Mouse (Mus musculus): Measurements from ENCODE around the gene Larp7. TPM values are rescaled to one million over a fixed set of nuclear protein-coding genes. Genes with fewer than 3 reads are reported as not detected.
A peak's percentile ranks its signal among the peaks of the same experiment; 100 is the strongest.

The Larp7 gene
- polyA plus RNA-seq, 1 experiment from 2014 or later, result 45.9 TPM

- no peaks in the 10 kb centered on the region for H3K36me3 ChIP-seq (ENCODE audit: control insufficient read depth, insufficient read depth, low read length)
Observed at GRCm38 (mm10) chr3:127498197-127498741, 54.9 kb downstream of the Larp7 start.

GRCm38 (mm10) chr3:127492663-127493062 is 60.5 kb downstream of the Larp7 start:
- ATAC-seq (ENCODE audit: insufficient read depth, low FRiP score), result no peak
- Histone ChIP-seq H3K27ac (ENCODE audit: low read length) (no peak overlapping the region), H3K4me2 (ENCODE audit: low read depth, low read length) (no peak overlapping the region), H3K4me3 (replicated peaks; ENCODE audit: low read length) (no peak overlapping the region), H3K9ac (ENCODE audit: low read length) (no peak overlapping the region), H3K36me3 (ENCODE audit: control insufficient read depth, insufficient read depth, low read length) (no peaks in the 10 kb centered on the region), H3K4me1 (ENCODE audit: control insufficient read depth, insufficient read depth, low read length) (no peaks in the 10 kb centered on the region), H3K9me3 (replicated peaks; ENCODE audit: control insufficient read depth, low read length) (no peaks in the 10 kb centered on the region), H3K27me3 (ENCODE audit: control insufficient read depth, insufficient read depth, low read length) (peaks cover 3% of the 10 kb centered on the region; the same call in 1 of the 2 replicates)
- WGBS, result 80% methylated on average over 3 of the region's 3 CpGs

More at GRCm38 (mm10) chr3:127498197-127498741, 54.9 kb downstream of the Larp7 start:
- peaks cover 22% of the 10 kb centered on the region; the same call in 1 of the 2 replicates for H3K27me3 ChIP-seq (ENCODE audit: control insufficient read depth, insufficient read depth, low read length)
- H3K27ac ChIP-seq (ENCODE audit: low read length), result no peak overlapping the region
- H3K4me3 ChIP-seq (replicated peaks; ENCODE audit: low read length), result peak overlapping the region; percentile 64
- H3K9me3 ChIP-seq (replicated peaks; ENCODE audit: control insufficient read depth, low read length), result no peaks in the 10 kb centered on the region
- WGBS, result 2% methylated on average over 23 of the region's 23 CpGs
- peaks cover 9% of the 10 kb centered on the region for H3K4me1 ChIP-seq (ENCODE audit: control insufficient read depth, insufficient read depth, low read length)
- H3K4me2 ChIP-seq (ENCODE audit: low read depth, low read length), result peak overlapping the region; percentile 100
- peak; percentile 62 for ATAC-seq (ENCODE audit: insufficient read depth, low FRiP score)
- peak overlapping the region; percentile 80 for H3K9ac ChIP-seq (ENCODE audit: low read length)

DNA sequence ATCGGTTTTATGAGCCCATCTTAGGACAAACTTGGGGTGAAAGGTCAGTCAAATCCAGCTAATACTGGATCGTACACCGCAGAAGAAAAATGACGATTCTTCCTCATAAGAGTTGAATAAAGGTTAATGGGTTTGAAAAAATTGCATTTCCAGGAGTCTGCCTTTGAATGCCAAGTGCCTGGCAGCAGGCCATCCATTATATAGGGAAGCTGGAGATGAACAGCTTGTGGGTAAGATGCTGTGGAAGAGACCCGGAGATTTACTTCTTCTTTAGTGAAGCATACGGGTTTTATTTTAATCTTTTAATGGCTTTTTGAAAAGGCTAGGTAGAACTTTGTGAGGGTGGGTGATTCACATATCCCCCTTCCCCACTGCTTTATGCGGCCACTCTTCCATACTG is 65.8 kb downstream of the Larp7 start:
- Histone ChIP-seq H3K9me3 (replicated peaks; ENCODE audit: control insufficient read depth, low read length) (no peaks in the 10 kb centered on the region), H3K36me3 (ENCODE audit: control insufficient read depth, insufficient read depth, low read length) (no peaks in the 10 kb centered on the region), H3K4me1 (ENCODE audit: control insufficient read depth, insufficient read depth, low read length) (no peaks in the 10 kb centered on the region), H3K4me2 (ENCODE audit: low read depth, low read length) (no peak overlapping the region), H3K27me3 (ENCODE audit: control insufficient read depth, insufficient read depth, low read length) (no peaks in the 10 kb centered on the region), H3K4me3 (replicated peaks; ENCODE audit: low read length) (no peak overlapping the region), H3K27ac (ENCODE audit: low read length) (no peak overlapping the region), H3K9ac (ENCODE audit: low read length) (no peak overlapping the region)
- WGBS, result 70% methylated on average over 7 of the region's 7 CpGs
- no peak for ATAC-seq (ENCODE audit: insufficient read depth, low FRiP score)

MicroRNAs encoded within 50 kb of the gene (microRNA counts, 519-probe panel; counts per million panel counts)
- microRNA mmu-miR-302a (314 counts per million, percentile 2 among the panel's probes with 10 or more counts), microRNA mmu-miR-302b (not detected), microRNA mmu-miR-302c (not detected), microRNA mmu-miR-302d (1,219 counts per million, percentile 8 among the panel's probes with 10 or more counts), microRNA mmu-miR-367 (2,470 counts per million, percentile 53 among the panel's probes with 10 or more counts)

Small RNA genes within 50 kb of the gene (microRNA-seq; reads per million reads assigned to microRNA genes)
- gene Mir302a (34.6 reads per million, percentile 44 among the genes with 10 or more reads in this experiment), gene Mir302b (15.9 reads per million, percentile 36 among the genes with 10 or more reads in this experiment), gene Mir302c (3.3 reads per million, percentile 19 among the genes with 10 or more reads in this experiment), gene Mir302d (26.3 reads per million, percentile 41 among the genes with 10 or more reads in this experiment), gene Mir367 (not detected)

Other genes starting within 250 kb of the Larp7 start
- 33.1 and 40.0 TPM in 2 replicates for gene Ank2, start 54.0 kb downstream of the Larp7 start, polyA plus RNA-seq (2015; fragmentation: Nextera tagmentation; extraction: Ambion mirVana)
- 5.9 and 6.3 TPM in 2 replicates for gene Zgrf1, start 140 bp upstream of the Larp7 start, polyA plus RNA-seq (2015; fragmentation: Nextera tagmentation; extraction: Ambion mirVana)
- gene Neurog2, start 79.8 kb upstream of the Larp7 start, polyA plus RNA-seq (2015; fragmentation: Nextera tagmentation; extraction: Ambion mirVana), result 0.05 TPM in 1 of 2 replicates, not detected in the other
- gene Alpk1, start 227.2 kb upstream of the Larp7 start, polyA plus RNA-seq (2015; fragmentation: Nextera tagmentation; extraction: Ambion mirVana), result 2.8 and 4.3 TPM in 2 replicates
- 7.3 and 7.4 TPM in 2 replicates for gene Tifa, start 236.5 kb upstream of the Larp7 start, polyA plus RNA-seq (2015; fragmentation: Nextera tagmentation; extraction: Ambion mirVana)

Measured in stomach, embryonic 16.5 days (tissue).